Mouse (Mus musculus) embryonic facial prominence, embryonic 11.5 days (tissue): Measurements from ENCODE around the gene Gm2663. TPM values are rescaled to one million over a fixed set of nuclear protein-coding genes. Genes with fewer than 3 reads are reported as not detected.
"Not testable (repeated sequence)": the region's sequence is repeated elsewhere in the genome, so short reads cannot be mapped to it uniquely, and the experiment has no call there.

Source experiments
- ATAC-seq: fragments of 200-750 bp; cut with Nextera tagmentation; replicated peaks from 2 replicates; pipeline ENCODE4 v1.8.0; 2017; ENCODE audit warnings: low read depth; ENCODE audit not compliant: insufficient number of reproducible peaks, low FRiP score, low TSS enrichment
- DNase-seq: peaks from one replicate; pipeline ENCODE4 v3.0.0-alpha.2; 2015; ENCODE audit warnings: low spot score
- H3K27ac ChIP-seq: fragments of 300-500 bp; sonication (generic); replicated peaks from 2 replicates; pipeline ENCODE4 v1.5.1; 2014; ENCODE audit warnings: mild to moderate bottlenecking, low read depth, low read length, control low read depth
- H3K27me3 ChIP-seq: fragments of 300-500 bp; sonication (generic); 2 replicates; pipeline ENCODE4 v1.6.1; 2014; ENCODE audit warnings: mild to moderate bottlenecking, low read length, moderate library complexity, mixed read lengths; ENCODE audit not compliant: control insufficient read depth, insufficient read depth
- H3K36me3 ChIP-seq: fragments of 300-500 bp; sonication (generic); replicated peaks from 2 replicates; pipeline ENCODE4 v1.6.1; 2014; ENCODE audit warnings: low read depth, mild to moderate bottlenecking, low read length, moderate library complexity, mixed read lengths; ENCODE audit not compliant: control insufficient read depth, insufficient read depth
- H3K4me1 ChIP-seq: fragments of 300-500 bp; sonication (generic); 2 replicates; pipeline ENCODE4 v1.6.1; 2014; ENCODE audit warnings: low read length, mixed read lengths; ENCODE audit not compliant: control insufficient read depth, insufficient read depth
- H3K4me2 ChIP-seq: fragments of 300-500 bp; sonication (generic); 2 replicates; pipeline ENCODE4 v1.6.1; 2014; ENCODE audit warnings: low read depth, mild to moderate bottlenecking, control low read depth, low read length, moderate library complexity
- H3K4me3 ChIP-seq: fragments of 300-500 bp; sonication (generic); 2 replicates; pipeline ENCODE4 v1.5.1; 2014; ENCODE audit warnings: low read depth, low read length, control low read depth
- H3K9ac ChIP-seq: fragments of 300-500 bp; sonication (generic); replicated peaks from 2 replicates; pipeline ENCODE4 v1.6.1; 2014; ENCODE audit warnings: mild to moderate bottlenecking, control low read depth, low read length
- H3K9me3 ChIP-seq: fragments of 300-500 bp; sonication (generic); replicated peaks from 2 replicates; pipeline ENCODE4 v1.6.1; 2016; ENCODE audit warnings: mild to moderate bottlenecking, low read length, inconsistent platforms, mixed read lengths; ENCODE audit not compliant: control insufficient read depth
- WGBS: fragments of 180-500 bp; shearing (Covaris S2); extraction: QIAGEN DNeasy Blood & Tissue Kit; methylation state at CpG from one replicate; pipeline ENCODE4 v1.1.7; 2014; 5-methylcytosine and 5-hydroxymethylcytosine counted together
- polyA plus RNA-seq: library from polyadenylated mRNA; unstranded; fragments of >200 nt; fragmentation: Nextera tagmentation; extraction: Ambion mirVana; gene quantifications from 2 replicates; pipeline ENCODE4 v1.2.1, GENCODE M21; 2014

Gene Gm2663
- polyA plus RNA-seq, 1 experiment from 2014 or later: not detected

DNA sequence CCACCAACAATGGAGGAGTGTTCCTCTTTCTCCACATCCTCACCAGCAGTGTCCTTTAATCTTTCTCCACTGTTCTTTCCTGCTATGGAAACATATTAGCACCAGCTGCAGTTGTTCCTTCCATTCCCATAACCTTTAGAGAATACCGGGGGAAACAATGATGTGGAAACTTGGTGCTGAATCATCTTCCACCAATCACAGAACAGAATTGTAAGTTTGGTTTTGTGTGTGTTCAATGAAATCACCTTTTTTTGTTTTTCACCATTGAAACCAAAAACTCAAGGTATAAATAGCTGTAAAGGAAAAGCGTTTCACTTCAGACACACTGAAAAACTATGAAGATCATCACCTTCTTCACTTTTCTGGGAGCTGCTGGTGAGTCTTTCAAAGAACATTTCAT lies 34.8 kb downstream of the Gm2663 start, which contains the start of gene 1810009J06Rik:
Gene 1810009J06Rik, plus strand, starts transcription at position 301 of the 400 bp plus-strand sequence.
- H3K9me3 ChIP-seq, H3K4me1 ChIP-seq, H3K36me3 ChIP-seq, H3K4me3 ChIP-seq, H3K9ac ChIP-seq, H3K27me3 ChIP-seq, H3K27ac ChIP-seq, DNase-seq, H3K4me2 ChIP-seq, ATAC-seq: not testable (repeated sequence)
- 88% methylated on average over 2 of the region's 2 CpGs for WGBS

DNA sequence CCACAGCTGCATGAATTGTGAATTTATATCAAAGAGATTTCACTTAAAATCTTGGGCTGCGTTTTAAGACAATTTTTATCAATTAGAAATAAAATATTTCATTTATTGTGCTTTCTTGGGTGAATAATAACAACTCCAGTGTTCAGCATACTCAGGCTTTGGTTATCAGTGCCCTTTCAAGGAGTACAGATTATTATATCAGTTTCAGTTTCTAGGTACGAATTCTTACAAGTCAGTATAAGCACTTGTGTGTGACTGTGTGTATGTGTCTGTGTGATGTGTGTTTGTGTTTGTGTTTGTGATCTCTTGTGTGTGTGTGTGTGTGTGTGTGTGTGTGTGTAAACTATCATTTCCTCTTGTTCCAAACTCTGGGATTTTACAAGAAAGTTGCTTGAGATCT lies 45.6 kb downstream of the Gm2663 start:
- ATAC-seq (no peak), DNase-seq (no peak)
- 60% methylated on average over 2 of the region's 2 CpGs for WGBS
- no peaks in the 10 kb centered on the region for H3K4me1 ChIP-seq
- no peaks in the 10 kb centered on the region for H3K36me3 ChIP-seq
- H3K9me3 ChIP-seq: no peaks in the 10 kb centered on the region
- no peak overlapping the region for H3K9ac ChIP-seq
- H3K4me3 ChIP-seq: no peak overlapping the region
- no peak overlapping the region for H3K27ac ChIP-seq
- H3K27me3 ChIP-seq: no peaks in the 10 kb centered on the region
- H3K4me2 ChIP-seq: no peak overlapping the region

DNA sequence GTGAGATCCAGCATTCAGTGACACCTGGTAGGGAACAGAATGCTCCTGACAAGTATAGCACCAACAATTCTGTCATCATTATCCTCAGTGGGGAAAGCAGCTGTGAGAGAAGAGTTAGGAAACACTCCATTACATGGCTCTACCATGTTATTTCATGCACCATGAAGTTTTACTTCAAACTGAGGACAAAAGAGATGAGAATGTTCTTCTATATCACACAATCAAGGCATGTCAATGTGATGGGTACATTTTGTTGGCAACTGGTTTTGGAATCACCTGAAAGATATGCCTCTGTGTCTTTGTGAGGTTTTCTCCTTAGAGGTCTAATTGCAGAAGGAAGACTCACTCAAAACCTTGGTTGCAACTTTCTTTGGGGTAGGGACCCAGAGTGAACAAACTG lies 47.5 kb downstream of the Gm2663 start, which contains the start of gene Gm4744:
Gene Gm4744, minus strand, starts transcription at position 101 of the 400 bp plus-strand sequence.
- ATAC-seq (no peak), DNase-seq (no peak)
- Histone ChIP-seq H3K9me3 (no peaks in the 10 kb centered on the region), H3K4me3 (no peak within 1 kb of the TSS), H3K27me3 (no peaks in the 10 kb centered on the region), H3K9ac (no peak within 1 kb of the TSS), H3K4me1 (no peaks in the 10 kb centered on the region), H3K4me2 (no peak within 1 kb of the TSS), H3K27ac (no peak within 1 kb of the TSS), H3K36me3 (no peaks in the 10 kb centered on the region)

Other genes with a start within 250 kb of the Gm2663 start
- gene Moxd2, start 112.0 kb downstream of the Gm2663 start, polyA plus RNA-seq: not detected in 2 replicates
- not detected in 2 replicates for gene Prss58, start 99.1 kb downstream of the Gm2663 start, polyA plus RNA-seq
- not detected in 2 replicates for gene 1700074P13Rik, start 58.9 kb downstream of the Gm2663 start, polyA plus RNA-seq
- not detected in 2 replicates for gene Gm4744, start 47.6 kb downstream of the Gm2663 start, polyA plus RNA-seq
- not detected in 2 replicates for gene 1810009J06Rik, start 34.7 kb downstream of the Gm2663 start, polyA plus RNA-seq
- not detected in 2 replicates for gene 2210010C04Rik, start 36.0 kb upstream of the Gm2663 start, polyA plus RNA-seq